Mouse (Mus musculus) spleen, adult 2 months (tissue): ENCODE data around the gene Defb15.

Source experiments
- CTCF ChIP-seq: fragments of 200-500 bp; IDR thresholded peaks from 2 replicates; pipeline ENCODE4 v1.5.1; 2011; ENCODE audit warnings: mild to moderate bottlenecking, inconsistent platforms; ENCODE audit not compliant: insufficient read depth, insufficient read length, insufficient replicate concordance; ENCODE audit errors: extremely low read depth
- POLR2A ChIP-seq: fragments of 200-500 bp; IDR thresholded peaks from 2 replicates; pipeline ENCODE4 v1.6.1; 2011; ENCODE audit warnings: low read depth, low read length, inconsistent platforms

GRCm38 (mm10) chr8:21955321-21955720, 22.8 kb upstream of the Defb15 start:
- no peak for TF ChIP-seq POLR2A
- TF ChIP-seq CTCF: no peak
